Mouse (Mus musculus) thymus, adult 2 months (tissue): ENCODE data around the gene Mif.

Experiments used
- CTCF ChIP-seq: fragments of 200-500 bp; IDR thresholded peaks from 2 replicates; pipeline ENCODE4 v1.5.1; 2012; ENCODE audit warnings: mild to moderate bottlenecking, control low read depth, low read length, moderate library complexity, borderline replicate concordance; ENCODE audit not compliant: control insufficient read depth, poor library complexity, insufficient read depth; ENCODE audit errors: extremely low read depth
- POLR2A ChIP-seq: fragments of 200-500 bp; IDR thresholded peaks from 2 replicates; pipeline ENCODE4 v1.6.1; 2012; ENCODE audit warnings: mild to moderate bottlenecking, low read length, control low read depth, moderate library complexity; ENCODE audit not compliant: control insufficient read depth, poor library complexity, insufficient read depth; ENCODE audit errors: extremely low read depth

GRCm38 (mm10) chr10:75851076-75851475, 9.0 kb downstream of the Mif start:
- TF ChIP-seq CTCF (no peak), POLR2A (no peak)
